17 mouse cellular contexts compared by ENCODE assay signal in the genomic region with DNA sequence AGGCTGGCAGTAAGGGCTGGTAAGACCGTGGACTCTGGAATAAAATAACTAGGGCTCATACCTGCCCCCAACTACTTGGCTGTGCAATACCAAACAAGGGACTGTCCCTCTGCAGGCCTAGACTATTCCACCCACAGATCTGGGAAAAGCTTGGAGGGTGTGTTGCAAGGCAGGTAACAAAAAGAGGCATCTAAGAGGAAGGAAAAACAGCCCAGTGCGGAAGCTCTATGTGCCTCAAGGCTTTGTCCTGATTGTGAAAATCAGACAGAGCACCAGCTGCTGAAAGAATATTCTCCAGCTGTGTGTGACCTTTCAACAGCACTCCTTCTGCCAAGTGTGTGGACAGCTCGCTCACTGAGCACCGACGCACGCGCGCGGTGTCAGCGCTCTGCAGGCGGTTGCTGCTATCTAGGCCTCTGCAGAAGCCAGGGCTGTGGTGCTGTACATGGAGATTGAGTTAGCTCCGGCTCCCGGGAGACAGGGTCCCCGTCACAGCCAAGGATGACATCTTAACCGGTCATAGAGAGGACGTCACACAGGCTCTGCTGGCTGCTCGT. TPM values are rescaled to one million over a fixed set of nuclear protein-coding genes. Genes with fewer than 3 reads are reported as not detected.
DNase-seq lines count a peak whose midpoint lies in the region; ATAC-seq and TF ChIP-seq lines count a peak whose summit lies in the region.
"Had no signal": no experiment of that assay in that cellular context is flagged by ENCODE, and none has a peak within 500 bp of the region (broad histone marks: within the 10 kb centered on the region; RNA-seq: fewer than 3 reads in every experiment).

No protein-coding gene starts in this region.

- H3K4me2 ChIP-seq in hindbrain, postnatal 0 days (ENCODE audit: low read depth, low read length), result no peak overlapping the region
- H3K4me2 ChIP-seq in heart, embryonic 11.5 days, result no peak overlapping the region
- H3K4me2 ChIP-seq: embryonic facial prominence, embryonic 12.5 days; forebrain, embryonic 12.5 days; limb, embryonic 15.5 days had no signal

- no peak overlapping the region for H3K9ac ChIP-seq in hindbrain, postnatal 0 days (replicated peaks; ENCODE audit: low read length)
- H3K9ac ChIP-seq in heart, embryonic 11.5 days (ENCODE audit: low read depth, low read length), result no peak overlapping the region
- H3K9ac ChIP-seq: embryonic facial prominence, embryonic 12.5 days; forebrain, embryonic 12.5 days; limb, embryonic 15.5 days had no signal

- no peaks in the 10 kb centered on the region for H3K36me3 ChIP-seq in hindbrain, postnatal 0 days (ENCODE audit: insufficient read depth, low read length)
- H3K36me3 ChIP-seq in hindbrain, embryonic 10.5 days, result peaks cover 26% of the 10 kb centered on the region
- H3K36me3 ChIP-seq in heart, embryonic 11.5 days (ENCODE audit: control insufficient read depth, insufficient read depth, low read length), result no peaks in the 10 kb centered on the region
- H3K36me3 ChIP-seq: limb, embryonic 15.5 days had no signal

- no peak overlapping the region for H3K27ac ChIP-seq in hindbrain, postnatal 0 days
- no peak overlapping the region for H3K27ac ChIP-seq in hindbrain, embryonic 10.5 days
- no peak overlapping the region for H3K27ac ChIP-seq in heart, embryonic 11.5 days (ENCODE audit: low read depth, low read length)
- H3K27ac ChIP-seq: embryonic facial prominence, embryonic 12.5 days; forebrain, embryonic 12.5 days; left cerebral cortex, adult 2 months; limb, embryonic 15.5 days had no signal

- no peaks in the 10 kb centered on the region for H3K9me3 ChIP-seq in hindbrain, postnatal 0 days (ENCODE audit: low read length)
- no peaks in the 10 kb centered on the region for H3K9me3 ChIP-seq in hindbrain, embryonic 10.5 days
- H3K9me3 ChIP-seq in heart, embryonic 11.5 days (replicated peaks; ENCODE audit: control insufficient read depth, low read length), result no peaks in the 10 kb centered on the region
- H3K9me3 ChIP-seq: embryonic facial prominence, embryonic 12.5 days; forebrain, embryonic 12.5 days; limb, embryonic 15.5 days had no signal

- no peak overlapping the region for H3K4me3 ChIP-seq in hindbrain, postnatal 0 days (ENCODE audit: low read length)
- no peak overlapping the region for H3K4me3 ChIP-seq in hindbrain, embryonic 10.5 days
- H3K4me3 ChIP-seq in heart, embryonic 11.5 days (ENCODE audit: low read depth, low read length), result no peak overlapping the region
- H3K4me3 ChIP-seq: embryonic facial prominence, embryonic 12.5 days; forebrain, embryonic 12.5 days; left cerebral cortex, adult 2 months; limb, embryonic 15.5 days had no signal

- H3K4me1 ChIP-seq in hindbrain, postnatal 0 days (ENCODE audit: insufficient read depth, low read length), result no peaks in the 10 kb centered on the region
- peaks cover 22% of the 10 kb centered on the region for H3K4me1 ChIP-seq in hindbrain, embryonic 10.5 days (replicated peaks)
- H3K4me1 ChIP-seq in heart, embryonic 11.5 days (ENCODE audit: control insufficient read depth, insufficient read depth, low read length), result peaks cover 9% of the 10 kb centered on the region
- H3K4me1 ChIP-seq: embryonic facial prominence, embryonic 12.5 days; forebrain, embryonic 12.5 days had no signal

- 81% methylated on average over 17 of the region's 17 CpGs for WGBS in hindbrain, postnatal 0 days
- 91% methylated on average over 17 of the region's 17 CpGs for WGBS in hindbrain, embryonic 10.5 days
- WGBS in heart, embryonic 11.5 days (ENCODE audit: insufficient replicate concordance), result 48% methylated on average over 17 of the region's 17 CpGs

- no peak for TF ChIP-seq CTCF in hindbrain, postnatal 0 days (IDR thresholded peaks at IDR 0.05; ENCODE audit: low read depth)

- H3K27me3 ChIP-seq in hindbrain, postnatal 0 days (ENCODE audit: insufficient read depth, low read length), result no peaks in the 10 kb centered on the region
- no peaks in the 10 kb centered on the region for H3K27me3 ChIP-seq in hindbrain, embryonic 10.5 days (ENCODE audit: insufficient read depth, poor library complexity, severe bottlenecking)
- peaks cover 6% of the 10 kb centered on the region; the same call in 1 of the 2 replicates for H3K27me3 ChIP-seq in heart, embryonic 11.5 days (ENCODE audit: control insufficient read depth, insufficient read depth, low read length)
- H3K27me3 ChIP-seq: embryonic facial prominence, embryonic 12.5 days; forebrain, embryonic 12.5 days; limb, embryonic 15.5 days had no signal

- ATAC-seq in hindbrain, postnatal 0 days, result no peak
- ATAC-seq in heart, embryonic 11.5 days (replicated peaks; ENCODE audit: insufficient number of reproducible peaks, low FRiP score, low TSS enrichment), result 0 out of 2 replicates have a peak, but pooled peaks have one; percentile 51
- ATAC-seq: intestine, embryonic 16.5 days had no signal

- DNase-seq in hindbrain, postnatal 0 days (ENCODE audit: low spot score), result peak; percentile 29
- DNase-seq in hindbrain, embryonic 10.5 days (ENCODE audit: low spot score), result no peak
- peak; percentile 92 for DNase-seq in fat pad, adult 2 months (ENCODE audit: extremely low read depth, low read depth, low spot score)
- peak; percentile 78 for DNase-seq in heart, postnatal 4 days
- no peak for DNase-seq in layer of hippocampus, postnatal 36 days
- no peak for DNase-seq in MN1 (ENCODE audit: low spot score)
- DNase-seq in B cell, adult 2 months, result no peak
- DNase-seq: cerebellum, postnatal 14 days; gastrocnemius, postnatal 14 days; kidney, postnatal 36 days had no signal

RNA-seq across cellular contexts. Expression of a gene that starts 19.1 kb away (rescaled TPM):
- total RNA-seq in hindbrain, postnatal 0 days (2014; rRNA removed), result 78.9 and 87.1 TPM in 2 replicates
- 63.0 and 67.4 TPM in 2 replicates for polyA plus RNA-seq in hindbrain, postnatal 0 days (2015; fragmentation: Nextera tagmentation; extraction: Ambion mirVana)
- 39.3 and 39.6 TPM in 2 replicates for polyA plus RNA-seq in hindbrain, embryonic 10.5 days (2016; fragmentation: Nextera tagmentation; extraction: Ambion mirVana)
- 103 and 150 TPM in 2 replicates for polyA plus RNA-seq in heart, embryonic 11.5 days (2014; fragmentation: Nextera tagmentation; extraction: Ambion mirVana)
- 100 to 1,000 TPM; 117 to 127 TPM for total RNA-seq in heart, postnatal 4 days (2021)
- 10 to 100 TPM; 44.8 to 46.5 TPM for total RNA-seq in layer of hippocampus, postnatal 36 days (2021)

RNA-seq across cellular contexts. Expression of a gene that starts 33.9 kb away (rescaled TPM):
- total RNA-seq in hindbrain, postnatal 0 days (2014; rRNA removed), result 4.5 and 6.2 TPM in 2 replicates
- 7.7 and 8.9 TPM in 2 replicates for polyA plus RNA-seq in hindbrain, postnatal 0 days (2015; fragmentation: Nextera tagmentation; extraction: Ambion mirVana)
- 5.4 and 9.3 TPM in 2 replicates for polyA plus RNA-seq in hindbrain, embryonic 10.5 days (2016; fragmentation: Nextera tagmentation; extraction: Ambion mirVana)
- 0.54 and 0.59 TPM in 2 replicates for polyA plus RNA-seq in heart, embryonic 11.5 days (2014; fragmentation: Nextera tagmentation; extraction: Ambion mirVana)
- 1 to 10 TPM; 1.0 to 1.8 TPM for total RNA-seq in heart, postnatal 4 days (2021)
- 1 to 10 TPM in 1 of 2 experiments, under 1 TPM in 1; 1.00 to 3.7 TPM for total RNA-seq in layer of hippocampus, postnatal 36 days (2021)
- total RNA-seq: megakaryocyte-erythroid progenitor cell, adult 5-6 weeks had no signal

Comparison
In these comparisons a context has a peak if more than half of its experiments do, and no peak if none do; other contexts are left out.
1. DNase-seq: peak in hindbrain, postnatal 0 days (single experiment), fat pad, adult 2 months (single experiment) and heart, postnatal 4 days (single experiment); none in hindbrain, embryonic 10.5 days (single experiment), layer of hippocampus, postnatal 36 days (0 of 2), MN1 (single experiment) and B cell, adult 2 months (0 of 2).